Mouse (Mus musculus) intestine, embryonic 14.5 days (tissue): ENCODE data around the gene Aida. TPM values are rescaled to one million over a fixed set of nuclear protein-coding genes. Genes with fewer than 3 reads are reported as not detected.

ENCODE experiments used
- ATAC-seq: fragments of 200-750 bp; cut with Nextera tagmentation; replicated peaks from 2 replicates; pipeline ENCODE4 v1.8.0; 2017; ENCODE audit warnings: low read depth, moderate number of reproducible peaks, moderate TSS enrichment, moderate library complexity; ENCODE audit not compliant: low FRiP score, low TSS enrichment
- DNase-seq: peaks from one replicate; pipeline ENCODE4 v3.0.0-alpha.2; 2018; ENCODE audit warnings: low spot score
- H3K27ac ChIP-seq: fragments of 300-500 bp; sonication (generic); 2 replicates; pipeline ENCODE4 v1.5.1; 2014; ENCODE audit warnings: low read depth, mild to moderate bottlenecking, control low read depth
- H3K27me3 ChIP-seq: fragments of 300-500 bp; sonication (generic); replicated peaks from 2 replicates; pipeline ENCODE4 v1.6.1; 2014; ENCODE audit warnings: low read length, control low read depth; ENCODE audit not compliant: control insufficient read depth, insufficient read depth
- H3K36me3 ChIP-seq: fragments of 300-500 bp; sonication (generic); 2 replicates; pipeline ENCODE4 v1.6.1; 2014; ENCODE audit warnings: low read length, control low read depth; ENCODE audit not compliant: control insufficient read depth, insufficient read depth
- H3K4me1 ChIP-seq: fragments of 300-500 bp; sonication (generic); replicated peaks from 2 replicates; pipeline ENCODE4 v1.6.1; 2014; ENCODE audit warnings: low read length, control low read depth, mixed read lengths; ENCODE audit not compliant: control insufficient read depth, insufficient read depth
- H3K4me2 ChIP-seq: fragments of 300-500 bp; sonication (generic); 2 replicates; pipeline ENCODE4 v1.6.1; 2014; ENCODE audit warnings: low read length
- H3K4me3 ChIP-seq: fragments of 300-500 bp; sonication (generic); 2 replicates; pipeline ENCODE4 v1.5.1; 2014; ENCODE audit warnings: low read depth, low read length, control low read depth, mixed read lengths
- H3K9ac ChIP-seq: fragments of 300-500 bp; sonication (generic); 2 replicates; pipeline ENCODE4 v1.6.1; 2014; ENCODE audit warnings: mild to moderate bottlenecking, low read length
- H3K9me3 ChIP-seq: fragments of 300-500 bp; sonication (generic); 2 replicates; pipeline ENCODE4 v1.6.1; 2016; ENCODE audit warnings: low read length, control low read depth; ENCODE audit not compliant: control insufficient read depth
- WGBS: fragments of 180-500 bp; shearing (Covaris S2); extraction: QIAGEN DNeasy Blood & Tissue Kit; methylation state at CpG from one replicate; pipeline ENCODE4 v1.1.7; 2014; 5-methylcytosine and 5-hydroxymethylcytosine counted together
- polyA plus RNA-seq: library from polyadenylated mRNA; unstranded; fragments of >200 nt; fragmentation: Nextera tagmentation; extraction: Ambion mirVana; gene quantifications from 2 replicates; pipeline ENCODE4 v1.2.1, GENCODE M21; 2014

Gene Aida
- polyA plus RNA-seq, 1 experiment from 2014 or later: 27.5 TPM

DNA sequence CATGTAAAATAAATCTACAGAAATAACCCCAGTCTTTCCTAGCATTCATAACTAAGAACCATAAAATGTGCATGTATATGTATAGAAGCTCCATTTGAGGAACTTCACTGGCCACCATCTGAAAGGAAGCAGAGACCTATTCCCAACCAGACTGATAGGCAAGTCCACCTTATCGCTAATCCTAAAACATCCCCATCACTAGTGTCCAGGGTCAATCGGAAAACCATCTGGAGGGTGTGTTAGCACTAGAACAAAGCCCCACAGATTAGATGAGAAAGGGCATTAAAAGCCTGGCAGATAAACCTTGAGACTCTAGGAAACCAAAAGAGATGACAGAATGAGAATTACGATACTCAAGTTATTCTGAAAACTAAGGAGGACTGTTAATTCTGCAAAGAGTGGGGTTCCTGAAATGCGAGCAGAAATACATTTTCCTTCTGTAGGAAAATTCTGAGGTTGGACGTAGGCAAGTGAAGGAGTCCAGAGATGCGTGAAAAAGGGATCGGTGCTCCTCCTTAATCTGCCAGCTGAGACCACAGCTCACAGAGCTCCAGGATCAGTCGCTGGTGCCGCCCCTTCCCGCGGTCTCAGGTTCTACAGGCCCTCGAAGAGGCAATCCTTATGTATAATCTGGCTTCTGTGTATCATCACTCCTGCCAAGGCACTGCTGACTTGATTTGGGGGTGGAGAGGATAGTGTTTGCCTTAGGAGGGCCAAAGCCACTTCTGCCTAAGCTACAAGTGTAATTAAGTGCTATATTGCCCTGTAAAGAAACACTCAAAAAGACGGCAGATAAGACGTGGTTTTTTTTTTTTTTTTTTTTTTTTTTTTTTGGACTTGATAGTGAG lies 66.6 kb downstream of the Aida start:
- Histone ChIP-seq H3K4me2 (no peak overlapping the region), H3K9me3 (no peaks in the 10 kb centered on the region), H3K4me1 (peaks cover 10% of the 10 kb centered on the region), H3K36me3 (peaks cover 74% of the 10 kb centered on the region), H3K27ac (no peak overlapping the region), H3K9ac (no peak overlapping the region), H3K27me3 (no peaks in the 10 kb centered on the region), H3K4me3 (no peak overlapping the region)
- 68% methylated on average over 14 of the region's 14 CpGs for WGBS
- no peak for DNase-seq
- peak; percentile 37; the same call in 1 of the 2 replicates for ATAC-seq

GRCm38 (mm10) chr1:183363577-183363867 lies 67.1 kb downstream of the Aida start:
- Histone ChIP-seq H3K27me3 (no peaks in the 10 kb centered on the region), H3K9me3 (no peaks in the 10 kb centered on the region), H3K4me1 (peaks cover 15% of the 10 kb centered on the region), H3K4me3 (no peak overlapping the region), H3K36me3 (peaks cover 69% of the 10 kb centered on the region), H3K27ac (no peak overlapping the region), H3K4me2 (no peak overlapping the region), H3K9ac (no peak overlapping the region)
- 70% methylated on average over 5 of the region's 5 CpGs for WGBS
- no peak for DNase-seq
- ATAC-seq: peak; percentile 63

GRCm38 (mm10) chr1:183366361-183366760 lies 70.0 kb downstream of the Aida start:
- Histone ChIP-seq H3K4me3 (no peak overlapping the region), H3K4me2 (no peak overlapping the region), H3K36me3 (peaks cover 41% of the 10 kb centered on the region), H3K9me3 (no peaks in the 10 kb centered on the region), H3K4me1 (peaks cover 21% of the 10 kb centered on the region), H3K27ac (no peak overlapping the region), H3K9ac (no peak overlapping the region), H3K27me3 (no peaks in the 10 kb centered on the region)
- no peak for DNase-seq
- WGBS: 81% methylated on average over 5 of the region's 5 CpGs
- no peak for ATAC-seq

GRCm38 (mm10) chr1:183368601-183369400 lies 72.4 kb downstream of the Aida start:
- Histone ChIP-seq H3K36me3 (peaks cover 18% of the 10 kb centered on the region), H3K4me1 (peaks cover 17% of the 10 kb centered on the region), H3K27me3 (no peaks in the 10 kb centered on the region), H3K27ac (no peak overlapping the region; the same call in 1 of the 2 replicates), H3K9ac (peak overlapping the region; percentile 76), H3K4me2 (peak overlapping the region; percentile 82), H3K9me3 (no peaks in the 10 kb centered on the region), H3K4me3 (peak overlapping the region; percentile 66)
- ATAC-seq (peak; percentile 71; the same call in 1 of the 2 replicates), DNase-seq (peak; percentile 53)
- WGBS: under 1% methylated on average over 56 of the region's 56 CpGs

DNA sequence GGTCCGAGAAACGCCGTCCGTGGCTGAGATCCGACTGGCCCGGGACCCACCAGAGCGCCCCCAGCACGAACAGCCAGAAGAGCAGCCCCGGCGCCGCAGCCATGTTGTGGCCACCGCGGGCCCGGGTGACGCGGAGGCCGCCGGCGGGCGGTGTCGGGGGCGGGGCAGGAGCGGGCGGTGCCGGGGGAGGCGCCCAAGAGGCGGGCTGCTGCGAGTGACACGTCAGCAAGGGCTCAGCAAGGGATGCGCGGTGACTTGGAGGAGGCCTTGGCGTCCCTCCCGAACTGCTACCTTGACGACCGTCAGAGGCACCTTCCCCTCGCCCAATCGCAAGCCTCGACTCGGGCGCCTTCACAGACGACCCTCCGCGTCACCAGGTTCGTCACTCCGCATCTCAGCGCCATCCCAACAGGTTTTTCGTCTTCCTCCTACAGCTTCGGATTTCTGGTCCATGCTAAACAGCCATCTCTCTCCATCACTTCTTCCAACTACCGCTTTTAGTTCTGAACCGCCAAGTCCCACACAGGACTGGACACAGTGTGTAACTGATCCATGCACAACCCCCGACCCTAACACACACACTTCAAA lies 73.1 kb downstream of the Aida start, which contains the start of gene Mia3:
Gene Mia3, minus strand, starts transcription at position 127 of the 588 bp plus-strand sequence.
- under 1% methylated on average over 51 of the region's 51 CpGs for WGBS
- peak within 1 kb of the TSS; percentile 40 for H3K27ac ChIP-seq
- peak within 1 kb of the TSS; percentile 76 for H3K9ac ChIP-seq
- peak within 1 kb of the TSS; percentile 82 for H3K4me2 ChIP-seq
- H3K36me3 ChIP-seq: peaks cover 11% of the 10 kb centered on the region
- DNase-seq: peak; percentile 92
- H3K4me3 ChIP-seq: peak within 1 kb of the TSS; percentile 66
- no peaks in the 10 kb centered on the region for H3K9me3 ChIP-seq
- ATAC-seq: peak; percentile 97
- H3K4me1 ChIP-seq: peaks cover 17% of the 10 kb centered on the region
- H3K27me3 ChIP-seq: no peaks in the 10 kb centered on the region

DNA sequence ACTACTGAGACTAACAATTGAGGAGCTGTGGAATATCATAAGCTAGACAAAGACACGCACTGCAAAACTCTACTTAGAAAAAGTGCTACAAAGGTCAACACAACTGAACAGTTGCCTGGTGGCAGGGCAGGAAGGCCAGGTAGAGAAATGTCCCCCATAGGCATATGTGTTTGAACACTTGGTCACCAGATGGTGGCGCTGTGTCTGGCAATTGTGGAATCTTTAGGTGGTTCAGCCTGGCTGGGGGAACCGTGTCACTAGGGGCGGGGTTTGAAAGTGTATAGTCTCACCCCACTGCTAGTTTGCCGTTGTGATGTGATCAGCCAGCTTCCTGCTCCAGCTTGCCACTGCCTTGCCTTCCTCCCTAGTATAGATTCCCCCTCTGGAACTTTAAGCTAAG lies 78.3 kb downstream of the Aida start:
- no peak overlapping the region for H3K27ac ChIP-seq
- WGBS: 76% methylated on average over 5 of the region's 5 CpGs
- ATAC-seq (no peak), DNase-seq (no peak)
- peaks cover 5% of the 10 kb centered on the region; the same call in 1 of the 2 replicates for H3K4me1 ChIP-seq
- no peaks in the 10 kb centered on the region for H3K36me3 ChIP-seq
- H3K9me3 ChIP-seq: 0 out of 2 replicates have a peak, but pooled peaks cover 3% of the 10 kb centered on the region
- no peak overlapping the region for H3K4me3 ChIP-seq
- no peaks in the 10 kb centered on the region for H3K27me3 ChIP-seq
- H3K9ac ChIP-seq: no peak overlapping the region
- H3K4me2 ChIP-seq: no peak overlapping the region

Other genes starting within 250 kb of the Aida start
- gene Disp1, start 75.1 kb upstream of the Aida start, polyA plus RNA-seq: 12.1 and 15.1 TPM in 2 replicates
- 44.7 and 48.7 TPM in 2 replicates for gene Brox, start 679 bp downstream of the Aida start, polyA plus RNA-seq
- 94.5 and 102 TPM in 2 replicates for gene Mia3, start 73.0 kb downstream of the Aida start, polyA plus RNA-seq
- gene Taf1a, start 92.4 kb downstream of the Aida start, polyA plus RNA-seq: 21.5 and 21.8 TPM in 2 replicates
- gene Hhipl2, start 121.6 kb downstream of the Aida start, polyA plus RNA-seq: 0.48 and 0.65 TPM in 2 replicates